Mouse (Mus musculus): Measurements from ENCODE around the gene Nob1. TPM values are rescaled to one million over a fixed set of nuclear protein-coding genes. Genes with fewer than 3 reads are reported as not detected.
A peak's percentile ranks its signal among the peaks of the same experiment; 100 is the strongest.

Nob1 gene
- total RNA-seq (2015) (56.4 and 57.4 TPM in 2 replicates), total RNA-seq (2017) (35.8 and 36.5 TPM in 2 replicates)

GRCm38 (mm10) chr8:107424597-107425229, at the start of gene Nob1:
TSS of gene Nob1 (minus strand) at chr8:107425051.
- ATAC-seq (replicated peaks; ENCODE audit: poor library complexity) = peak; percentile 93

- ATAC-seq (replicated peaks; ENCODE audit: poor library complexity) = peak; percentile 49
Observed at GRCm38 (mm10) chr8:107473369-107473768, 48.5 kb upstream of the Nob1 start.

- ATAC-seq (replicated peaks; ENCODE audit: poor library complexity) = peak; percentile 75
Observed at GRCm38 (mm10) chr8:107472403-107473100, 47.7 kb upstream of the Nob1 start.

- ATAC-seq (replicated peaks; ENCODE audit: poor library complexity) = no peak
Observed at GRCm38 (mm10) chr8:107470302-107470701, 45.5 kb upstream of the Nob1 start.

GRCm38 (mm10) chr8:107468811-107469302, 44.0 kb upstream of the Nob1 start:
- ATAC-seq (replicated peaks; ENCODE audit: poor library complexity) = no peak

GRCm38 (mm10) chr8:107466642-107467041, 41.8 kb upstream of the Nob1 start:
- ATAC-seq (replicated peaks; ENCODE audit: poor library complexity) = peak; percentile 83

- peak; percentile 75 for ATAC-seq (replicated peaks; ENCODE audit: poor library complexity)
Observed at GRCm38 (mm10) chr8:107465332-107465990, 40.6 kb upstream of the Nob1 start.

- no peak for ATAC-seq (replicated peaks; ENCODE audit: poor library complexity)
Observed at GRCm38 (mm10) chr8:107462423-107462822, 37.6 kb upstream of the Nob1 start.

- no peak for ATAC-seq (replicated peaks; ENCODE audit: poor library complexity)
Observed at GRCm38 (mm10) chr8:107458281-107458680, 33.4 kb upstream of the Nob1 start.

- no peak for ATAC-seq (replicated peaks; ENCODE audit: poor library complexity)
Observed at GRCm38 (mm10) chr8:107457725-107458124, 32.9 kb upstream of the Nob1 start.

GRCm38 (mm10) chr8:107455268-107455667, 30.4 kb upstream of the Nob1 start:
- ATAC-seq (replicated peaks; ENCODE audit: poor library complexity) = peak; percentile 99

- ATAC-seq (replicated peaks; ENCODE audit: poor library complexity) = no peak
Observed at GRCm38 (mm10) chr8:107453386-107453785, 28.5 kb upstream of the Nob1 start.

- ATAC-seq (replicated peaks; ENCODE audit: poor library complexity) = no peak
Observed at GRCm38 (mm10) chr8:107451414-107452066, 26.7 kb upstream of the Nob1 start.

- ATAC-seq (replicated peaks; ENCODE audit: poor library complexity) = no peak; the same call in 1 of the 2 replicates
Observed at GRCm38 (mm10) chr8:107449655-107450054, 24.8 kb upstream of the Nob1 start.

- no peak for ATAC-seq (replicated peaks; ENCODE audit: poor library complexity)
Observed at GRCm38 (mm10) chr8:107449130-107449529, 24.3 kb upstream of the Nob1 start.

GRCm38 (mm10) chr8:107448382-107448889, 23.6 kb upstream of the Nob1 start:
- ATAC-seq (replicated peaks; ENCODE audit: poor library complexity) = peak; percentile 45; the same call in 1 of the 2 replicates

- no peak for ATAC-seq (replicated peaks; ENCODE audit: poor library complexity)
Observed at GRCm38 (mm10) chr8:107447713-107448112, 22.9 kb upstream of the Nob1 start.

GRCm38 (mm10) chr8:107444626-107445025, 19.8 kb upstream of the Nob1 start:
- ATAC-seq (replicated peaks; ENCODE audit: poor library complexity) = no peak

- 0 out of 2 replicates have a peak, but pooled peaks have one; percentile 18 for ATAC-seq (replicated peaks; ENCODE audit: poor library complexity)
Observed at GRCm38 (mm10) chr8:107439880-107440625, 15.2 kb upstream of the Nob1 start.

- no peak for ATAC-seq (replicated peaks; ENCODE audit: poor library complexity)
Observed at GRCm38 (mm10) chr8:107437711-107438110, 12.9 kb upstream of the Nob1 start.

All from megakaryocyte progenitor cell, adult 5-6 weeks (primary cell).